Mouse (Mus musculus) neural tube, embryonic 12.5 days (tissue): ENCODE measurements around the gene 3110040M04Rik. TPM values are rescaled to one million over a fixed set of nuclear protein-coding genes. Genes with fewer than 3 reads are reported as not detected.
"Not testable (repeated sequence)": the region's sequence is repeated elsewhere in the genome, so short reads cannot be mapped to it uniquely, and the experiment has no call there.

Experiments used
- ATAC-seq: fragments of 200-750 bp; cut with Nextera tagmentation; 2 replicates; pipeline ENCODE4 v1.8.0; 2017; ENCODE audit warnings: low read depth, mild to moderate bottlenecking, moderate TSS enrichment, moderate library complexity; ENCODE audit not compliant: low FRiP score
- H3K27ac ChIP-seq: fragments of 300-500 bp; sonication (generic); 2 replicates; pipeline ENCODE4 v1.5.1; 2016
- H3K27me3 ChIP-seq: fragments of 300-500 bp; sonication (generic); replicated peaks from 2 replicates; pipeline ENCODE4 v1.6.1; 2016; ENCODE audit warnings: mild to moderate bottlenecking
- H3K36me3 ChIP-seq: fragments of 300-500 bp; sonication (generic); 2 replicates; pipeline ENCODE4 v1.6.1; 2016; ENCODE audit warnings: mild to moderate bottlenecking
- H3K4me1 ChIP-seq: fragments of 300-500 bp; sonication (generic); 2 replicates; pipeline ENCODE4 v1.6.1; 2016
- H3K4me2 ChIP-seq: fragments of 300-500 bp; sonication (generic); replicated peaks from 2 replicates; pipeline ENCODE4 v1.6.1; 2016; ENCODE audit warnings: mild to moderate bottlenecking
- H3K4me3 ChIP-seq: fragments of 300-500 bp; sonication (generic); 2 replicates; pipeline ENCODE4 v1.5.1; 2016
- H3K9ac ChIP-seq: fragments of 300-500 bp; sonication (generic); 2 replicates; pipeline ENCODE4 v1.6.1; 2016; ENCODE audit warnings: mild to moderate bottlenecking
- H3K9me3 ChIP-seq: fragments of 300-500 bp; sonication (generic); 2 replicates; pipeline ENCODE4 v1.6.1; 2016; ENCODE audit warnings: mild to moderate bottlenecking
- WGBS: fragments of 180-500 bp; shearing (Covaris S2); methylation state at CpG from one replicate; pipeline ENCODE4 v1.1.7; 2016; 5-methylcytosine and 5-hydroxymethylcytosine counted together
- polyA plus RNA-seq: library from polyadenylated mRNA; unstranded; fragments of >200 nt; fragmentation: Nextera tagmentation; extraction: Ambion mirVana; gene quantifications from 2 replicates; pipeline ENCODE4 v1.2.1, GENCODE M21; 2016

Gene 3110040M04Rik
- polyA plus RNA-seq = not detected in 2 replicates

DNA sequence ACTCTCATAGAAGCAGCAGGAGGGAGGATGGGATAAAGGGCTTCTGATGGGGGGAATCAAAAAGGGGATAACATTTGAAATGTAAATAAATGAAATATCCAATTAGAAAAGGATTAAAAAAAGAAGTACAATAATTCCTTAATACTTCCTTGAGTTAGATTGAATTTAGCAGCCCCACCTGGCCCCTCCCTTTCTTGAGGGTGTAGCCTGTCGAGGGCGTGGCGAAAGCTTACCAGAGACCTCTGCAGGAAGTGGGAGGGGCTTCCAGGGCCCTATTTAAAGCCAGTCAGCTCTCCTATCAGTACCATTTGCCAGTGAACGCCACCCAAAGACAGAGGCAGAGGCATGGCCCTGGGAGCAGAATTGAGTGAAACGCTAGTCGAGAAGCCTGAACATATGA is at the start of gene 3110040M04Rik:
TSS of gene 3110040M04Rik (plus strand) at position 304 of the 400 bp plus-strand sequence.
- WGBS = no CpG with 5 or more reads among the region's 6 CpGs
- H3K4me2 ChIP-seq, H3K4me1 ChIP-seq, H3K4me3 ChIP-seq, H3K9ac ChIP-seq, H3K36me3 ChIP-seq, ATAC-seq, H3K27me3 ChIP-seq, H3K27ac ChIP-seq, H3K9me3 ChIP-seq: not testable (repeated sequence)

- not testable (repeated sequence) for H3K9ac ChIP-seq, ATAC-seq, H3K4me3 ChIP-seq, H3K4me1 ChIP-seq, H3K36me3 ChIP-seq, H3K9me3 ChIP-seq, H3K27ac ChIP-seq, H3K4me2 ChIP-seq, H3K27me3 ChIP-seq
- WGBS = 92% methylated on average over 9 of the region's 9 CpGs
Observed at GRCm38 (mm10) chr1:151154131-151154530, 49.8 kb upstream of the 3110040M04Rik start.

DNA sequence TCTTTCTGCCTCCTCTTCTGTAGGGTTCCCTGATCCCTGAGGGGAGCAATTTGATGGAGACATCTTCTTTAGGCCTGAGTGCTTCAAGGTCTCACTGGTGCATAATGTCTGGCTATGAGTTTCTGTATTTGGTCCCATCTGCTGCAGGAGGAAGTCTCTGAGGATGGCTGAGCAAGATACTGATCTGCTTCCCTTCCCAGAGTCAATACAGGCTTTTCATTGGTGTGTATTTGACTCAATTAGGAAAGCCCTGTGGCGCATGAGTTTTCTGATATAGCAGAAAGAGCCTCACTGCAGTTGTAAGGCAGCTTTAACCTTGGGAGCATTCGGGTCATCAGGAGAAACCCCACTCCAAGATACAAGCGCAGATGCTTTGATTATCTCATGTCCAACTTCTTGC is 47.8 kb upstream of the 3110040M04Rik start:
- 91% methylated on average over 3 of the region's 3 CpGs for WGBS
- H3K4me2 ChIP-seq = no peak overlapping the region
- no peak overlapping the region for H3K4me3 ChIP-seq
- no peaks in the 10 kb centered on the region for H3K36me3 ChIP-seq
- H3K27me3 ChIP-seq = no peaks in the 10 kb centered on the region
- ATAC-seq = no peak
- H3K27ac ChIP-seq = no peak overlapping the region
- no peak overlapping the region for H3K9ac ChIP-seq
- no peaks in the 10 kb centered on the region for H3K4me1 ChIP-seq
- no peaks in the 10 kb centered on the region for H3K9me3 ChIP-seq

- no peaks in the 10 kb centered on the region for H3K4me1 ChIP-seq
- no peaks in the 10 kb centered on the region for H3K9me3 ChIP-seq
- no peaks in the 10 kb centered on the region for H3K36me3 ChIP-seq
- ATAC-seq = no peak
- no peak overlapping the region for H3K9ac ChIP-seq
- H3K4me2 ChIP-seq = no peak overlapping the region
- no peaks in the 10 kb centered on the region for H3K27me3 ChIP-seq
- H3K27ac ChIP-seq = no peak overlapping the region
- no peak overlapping the region for H3K4me3 ChIP-seq
- 83% methylated on average over 7 of the region's 7 CpGs for WGBS
Observed at GRCm38 (mm10) chr1:151156777-151157632, 46.9 kb upstream of the 3110040M04Rik start.

- Histone ChIP-seq H3K4me2 (no peak overlapping the region), H3K9ac (no peak overlapping the region), H3K27me3 (no peaks in the 10 kb centered on the region), H3K36me3 (no peaks in the 10 kb centered on the region), H3K4me3 (no peak overlapping the region), H3K27ac (no peak overlapping the region), H3K9me3 (no peaks in the 10 kb centered on the region), H3K4me1 (no peaks in the 10 kb centered on the region)
- ATAC-seq = peak; percentile 86
- 42% methylated on average over 9 of the region's 9 CpGs for WGBS
Observed at GRCm38 (mm10) chr1:151157963-151158856, 45.7 kb upstream of the 3110040M04Rik start.

DNA sequence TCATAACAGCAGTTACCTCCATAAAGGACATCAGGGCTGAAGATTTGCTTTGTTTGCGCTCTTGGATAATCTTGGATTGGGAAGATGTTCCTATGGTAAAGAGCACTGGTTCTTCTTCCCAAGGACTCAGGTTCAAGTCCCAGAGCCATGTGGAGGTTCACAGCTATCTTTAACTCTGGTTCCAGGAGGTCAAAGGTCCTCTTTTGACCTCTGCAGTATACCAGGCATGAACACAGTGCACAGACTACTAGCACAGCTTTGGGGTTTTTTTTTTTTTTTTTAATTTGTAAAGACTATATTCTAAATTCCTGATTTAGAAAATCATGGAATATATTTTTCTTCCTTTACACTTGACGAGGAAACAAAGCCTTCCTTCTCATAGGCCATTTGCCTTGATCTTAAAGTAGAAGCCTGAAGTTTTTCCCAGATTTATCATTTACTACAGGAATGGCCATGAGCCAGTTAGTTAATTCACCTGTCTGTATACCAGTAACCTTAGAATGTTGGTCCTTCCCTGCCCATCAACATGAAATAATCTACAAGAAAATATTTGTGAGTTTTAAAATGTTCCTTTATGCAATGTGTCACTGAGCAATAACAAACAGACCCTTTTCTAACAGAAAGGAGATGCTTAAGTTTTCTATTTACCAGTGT is 44.9 kb upstream of the 3110040M04Rik start:
- no peak overlapping the region for H3K4me3 ChIP-seq
- ATAC-seq = no peak
- 95% methylated on average over 2 of the region's 2 CpGs for WGBS

DNA sequence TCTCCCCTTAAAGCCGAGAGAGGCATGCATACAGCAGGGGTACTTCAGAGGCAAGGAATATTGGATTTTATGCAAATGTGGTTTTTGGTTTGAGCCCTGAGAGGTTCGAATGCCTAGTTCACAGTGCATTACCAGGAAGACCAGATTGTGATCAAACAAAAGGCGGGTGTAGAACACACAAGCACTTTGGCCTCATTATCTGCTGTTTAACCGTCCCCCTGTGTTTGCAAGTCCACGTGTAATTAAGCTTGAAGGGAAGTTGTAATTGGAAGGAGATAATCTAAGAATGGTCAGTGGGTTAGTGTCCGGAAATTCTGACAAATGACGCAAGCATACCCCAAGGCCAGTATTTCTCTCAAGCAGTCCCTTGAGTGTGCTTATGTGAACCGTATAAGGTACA is 37.9 kb upstream of the 3110040M04Rik start:
- 30% methylated on average over 8 of the region's 8 CpGs for WGBS
- no peaks in the 10 kb centered on the region for H3K9me3 ChIP-seq
- H3K36me3 ChIP-seq = no peaks in the 10 kb centered on the region
- no peak overlapping the region for H3K27ac ChIP-seq
- peaks cover 17% of the 10 kb centered on the region for H3K4me1 ChIP-seq
- H3K9ac ChIP-seq = no peak overlapping the region
- H3K4me2 ChIP-seq = no peak overlapping the region
- no peaks in the 10 kb centered on the region for H3K27me3 ChIP-seq
- no peak for ATAC-seq
- H3K4me3 ChIP-seq = no peak overlapping the region

More for the DNA sequence above, 44.9 kb upstream of the 3110040M04Rik start:
- Histone ChIP-seq H3K4me2 (no peak overlapping the region), H3K4me1 (no peaks in the 10 kb centered on the region), H3K9me3 (no peaks in the 10 kb centered on the region), H3K36me3 (no peaks in the 10 kb centered on the region), H3K9ac (no peak overlapping the region), H3K27me3 (no peaks in the 10 kb centered on the region), H3K27ac (no peak overlapping the region)

DNA sequence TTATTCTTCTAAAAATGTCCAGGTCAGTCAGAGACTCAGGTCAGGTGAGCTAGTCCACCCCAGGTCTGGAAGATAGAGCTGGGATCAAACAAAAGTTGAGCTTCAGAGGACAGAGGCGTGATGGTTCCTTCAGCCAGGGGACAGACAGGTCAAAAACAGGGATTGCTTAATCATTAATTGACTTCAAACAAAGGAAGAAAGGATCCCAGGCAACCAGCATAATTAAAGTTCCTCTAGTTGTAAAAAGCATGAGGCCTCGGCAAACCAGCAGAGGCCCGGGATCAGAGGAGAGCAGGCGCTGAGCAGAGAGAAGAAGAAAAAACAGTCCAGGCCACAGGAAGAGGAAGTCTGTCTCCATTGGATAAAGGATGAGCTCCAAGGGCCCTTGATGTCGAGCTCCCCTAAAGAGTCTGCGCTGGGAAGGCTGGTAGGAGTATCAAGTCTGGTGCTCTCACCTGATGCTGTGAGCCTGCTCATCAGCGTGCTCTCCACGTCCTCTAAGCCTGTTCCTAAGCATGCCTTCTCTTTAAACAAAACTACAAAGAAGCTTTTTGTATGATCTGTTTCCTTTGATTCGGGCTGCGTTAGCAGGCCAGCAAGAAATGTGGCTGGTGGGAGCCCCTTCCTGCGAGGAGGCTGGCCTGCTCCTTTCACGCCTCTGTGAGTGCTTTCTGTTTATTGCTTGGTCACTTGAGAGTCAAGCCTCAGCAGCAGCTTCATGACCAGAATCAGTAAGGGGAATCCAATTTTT is 36.4 kb upstream of the 3110040M04Rik start:
- no peaks in the 10 kb centered on the region for H3K9me3 ChIP-seq
- peak; percentile 43 for ATAC-seq
- H3K27me3 ChIP-seq = no peaks in the 10 kb centered on the region
- no peak overlapping the region for H3K27ac ChIP-seq
- peaks cover 17% of the 10 kb centered on the region for H3K4me1 ChIP-seq
- H3K4me2 ChIP-seq = 0 out of 2 replicates have a peak overlapping the region, but pooled peaks have one; percentile 3
- H3K4me3 ChIP-seq = no peak overlapping the region
- WGBS = 7% methylated on average over 12 of the region's 12 CpGs
- H3K36me3 ChIP-seq = no peaks in the 10 kb centered on the region
- no peak overlapping the region for H3K9ac ChIP-seq

DNA sequence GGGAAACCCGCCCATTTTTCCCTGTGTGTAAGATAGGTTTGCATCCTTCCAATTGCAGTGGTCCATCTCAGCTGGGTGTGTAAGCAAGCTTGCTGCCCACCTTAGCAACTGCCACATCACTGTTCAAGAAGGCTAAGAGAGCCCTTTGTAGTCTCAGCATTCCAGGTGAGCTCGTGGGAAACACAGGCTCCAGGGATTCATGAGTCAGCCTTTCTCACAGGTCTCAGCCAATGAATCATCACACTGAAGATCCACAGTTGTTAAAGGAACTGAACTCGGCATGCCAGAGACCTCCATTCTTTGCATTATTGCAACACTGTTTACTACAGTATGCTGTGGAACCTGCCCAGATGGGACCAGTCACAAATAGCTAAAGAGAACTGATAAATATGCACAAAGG is 35.3 kb upstream of the 3110040M04Rik start:
- ATAC-seq = no peak
- no peak overlapping the region for H3K4me2 ChIP-seq
- no peak overlapping the region for H3K9ac ChIP-seq
- no peaks in the 10 kb centered on the region for H3K27me3 ChIP-seq
- H3K36me3 ChIP-seq = no peaks in the 10 kb centered on the region
- peaks cover 17% of the 10 kb centered on the region for H3K4me1 ChIP-seq
- no peak overlapping the region for H3K4me3 ChIP-seq
- H3K27ac ChIP-seq = no peak overlapping the region
- no peaks in the 10 kb centered on the region for H3K9me3 ChIP-seq
- 73% methylated on average over 3 of the region's 3 CpGs for WGBS

GRCm38 (mm10) chr1:151171572-151172461 is 32.1 kb upstream of the 3110040M04Rik start:
- Histone ChIP-seq H3K9me3 (no peaks in the 10 kb centered on the region), H3K4me3 (no peak overlapping the region), H3K4me2 (no peak overlapping the region), H3K4me1 (peaks cover 18% of the 10 kb centered on the region), H3K27ac (no peak overlapping the region), H3K27me3 (no peaks in the 10 kb centered on the region), H3K36me3 (no peaks in the 10 kb centered on the region), H3K9ac (no peak overlapping the region)
- 78% methylated on average over 2 of the region's 2 CpGs for WGBS
- no peak for ATAC-seq
